Mouse (Mus musculus) neural tube, embryonic 11.5 days (tissue): Measurements from ENCODE around the gene Defb22. TPM values are rescaled to one million over a fixed set of nuclear protein-coding genes. Genes with fewer than 3 reads are reported as not detected.

Experiments used
- ATAC-seq: fragments of 200-750 bp; cut with Nextera tagmentation; 2 replicates; pipeline ENCODE4 v1.8.0; 2017; ENCODE audit warnings: moderate number of reproducible peaks, mild to moderate bottlenecking, moderate TSS enrichment, moderate library complexity; ENCODE audit not compliant: insufficient read depth, low FRiP score, low TSS enrichment
- DNase-seq: peaks from one replicate; pipeline ENCODE4 v3.0.0-alpha.2; 2015; ENCODE audit warnings: low spot score
- H3K27ac ChIP-seq: fragments of 300-500 bp; sonication (generic); 2 replicates; pipeline ENCODE4 v1.5.1; 2014; ENCODE audit warnings: low read depth, mild to moderate bottlenecking, low read length
- H3K27me3 ChIP-seq: fragments of 300-500 bp; sonication (generic); 2 replicates; pipeline ENCODE4 v1.6.1; 2014; ENCODE audit warnings: mild to moderate bottlenecking, low read length, mixed read lengths; ENCODE audit not compliant: control insufficient read depth, insufficient read depth
- H3K36me3 ChIP-seq: fragments of 300-500 bp; sonication (generic); 2 replicates; pipeline ENCODE4 v1.6.1; 2014; ENCODE audit warnings: mild to moderate bottlenecking, low read length, moderate library complexity, mixed read lengths; ENCODE audit not compliant: control insufficient read depth, insufficient read depth
- H3K4me1 ChIP-seq: fragments of 300-500 bp; sonication (generic); 2 replicates; pipeline ENCODE4 v1.6.1; 2014; ENCODE audit warnings: low read length, mixed read lengths; ENCODE audit not compliant: control insufficient read depth, insufficient read depth
- H3K4me2 ChIP-seq: fragments of 300-500 bp; sonication (generic); 2 replicates; pipeline ENCODE4 v1.6.1; 2014; ENCODE audit warnings: low read depth, mild to moderate bottlenecking, moderate library complexity
- H3K4me3 ChIP-seq: fragments of 300-500 bp; sonication (generic); 2 replicates; pipeline ENCODE4 v1.5.1; 2014; ENCODE audit warnings: low read depth, low read length
- H3K9ac ChIP-seq: fragments of 300-500 bp; sonication (generic); 2 replicates; pipeline ENCODE4 v1.6.1; 2014; ENCODE audit warnings: mild to moderate bottlenecking, low read length
- H3K9me3 ChIP-seq: fragments of 300-500 bp; sonication (generic); 2 replicates; pipeline ENCODE4 v1.6.1; 2016; ENCODE audit warnings: low read length; ENCODE audit not compliant: control insufficient read depth
- WGBS: fragments of 180-500 bp; shearing (Covaris S2); extraction: QIAGEN DNeasy Blood & Tissue Kit; methylation state at CpG from one replicate; pipeline ENCODE4 v1.1.7; 2014; 5-methylcytosine and 5-hydroxymethylcytosine counted together
- polyA plus RNA-seq: library from polyadenylated mRNA; unstranded; fragments of >200 nt; fragmentation: Nextera tagmentation; extraction: Ambion mirVana; gene quantifications from 2 replicates; pipeline ENCODE4 v1.2.1, GENCODE M21; 2014

The Defb22 gene
- polyA plus RNA-seq: not detected in 2 replicates

DNA sequence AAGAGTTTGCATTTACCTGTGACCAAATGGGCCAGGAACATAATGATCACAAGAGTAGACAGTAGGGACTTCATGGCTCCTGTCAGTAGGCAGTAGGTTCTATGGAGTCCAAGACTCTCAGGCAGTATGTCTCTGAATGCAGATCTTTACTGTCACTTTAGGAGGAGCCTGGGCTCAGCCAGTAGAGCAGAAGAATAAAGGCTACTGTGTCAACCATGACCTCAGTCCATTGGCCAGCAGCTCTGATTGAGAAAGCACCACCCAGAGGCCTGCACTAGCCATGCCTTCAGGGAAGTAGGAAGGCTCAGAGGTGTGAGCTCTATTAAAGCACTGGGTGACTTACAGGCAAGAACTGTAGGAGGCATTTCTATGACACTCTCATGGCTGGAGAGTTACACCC lies at the start of gene Defb22:
Gene Defb22 (minus strand): TSS at position 101 of the 400 bp plus-strand sequence.
- no peak within 1 kb of the TSS for H3K27ac ChIP-seq
- ATAC-seq: no peak
- no peak within 1 kb of the TSS for H3K4me3 ChIP-seq
- H3K27me3 ChIP-seq: no peaks in the 10 kb centered on the region
- H3K9me3 ChIP-seq: no peaks in the 10 kb centered on the region
- DNase-seq: no peak
- H3K36me3 ChIP-seq: no peaks in the 10 kb centered on the region
- H3K4me1 ChIP-seq: no peaks in the 10 kb centered on the region
- H3K9ac ChIP-seq: no peak within 1 kb of the TSS
- H3K4me2 ChIP-seq: no peak within 1 kb of the TSS

DNA sequence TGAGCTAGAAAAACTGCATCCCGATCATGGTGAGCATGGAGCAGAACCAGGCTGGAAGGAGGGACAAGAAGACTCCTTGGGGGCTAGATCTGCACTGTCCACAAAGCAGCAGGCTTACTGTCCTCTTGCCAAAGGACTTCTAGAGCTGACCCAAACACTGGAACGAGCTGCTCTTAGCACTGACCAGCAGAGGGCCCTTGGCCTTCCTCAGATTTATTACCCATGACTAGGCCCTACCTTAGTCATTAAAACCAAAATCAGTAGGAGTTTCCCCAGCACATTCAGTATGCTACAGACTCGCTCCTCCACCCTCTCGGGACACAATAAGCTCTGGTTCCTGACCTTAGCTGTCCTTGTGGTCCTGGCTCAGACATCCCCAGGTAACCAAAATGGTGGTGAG lies 28.0 kb upstream of the Defb22 start, which contains the start of gene Defb28:
Gene Defb28 (plus strand): TSS at position 275 of the 400 bp plus-strand sequence.
- H3K4me2 ChIP-seq: no peak within 1 kb of the TSS
- no peak within 1 kb of the TSS for H3K4me3 ChIP-seq
- H3K27ac ChIP-seq: no peak within 1 kb of the TSS
- no peaks in the 10 kb centered on the region for H3K4me1 ChIP-seq
- H3K9me3 ChIP-seq: no peaks in the 10 kb centered on the region
- no peak within 1 kb of the TSS for H3K9ac ChIP-seq
- DNase-seq: no peak
- no peaks in the 10 kb centered on the region for H3K36me3 ChIP-seq
- WGBS: 69% methylated on average over 4 of the region's 4 CpGs
- no peak for ATAC-seq
- no peaks in the 10 kb centered on the region for H3K27me3 ChIP-seq

DNA sequence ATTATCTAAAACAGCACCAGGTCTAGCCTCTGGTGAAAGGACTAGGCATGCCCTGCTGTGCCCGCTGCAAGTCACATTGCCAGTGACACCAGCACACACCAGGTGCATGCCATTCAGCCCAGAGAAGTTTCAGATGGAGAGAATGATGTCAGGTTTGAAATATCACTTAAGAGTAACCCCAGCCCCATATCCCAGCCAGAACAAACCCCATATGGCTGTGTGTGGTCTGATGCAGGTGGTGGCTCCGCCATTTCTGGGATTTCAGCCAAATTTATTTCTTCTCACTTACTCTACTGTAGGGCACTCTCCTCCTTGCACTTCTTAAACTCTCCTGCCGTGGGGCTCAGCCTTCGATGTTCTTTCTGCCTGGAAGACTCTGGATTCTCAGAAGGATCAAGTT lies 26.1 kb upstream of the Defb22 start:
- 85% methylated on average over 4 of the region's 4 CpGs for WGBS
- ATAC-seq: no peak
- Histone ChIP-seq H3K36me3 (no peaks in the 10 kb centered on the region), H3K4me2 (no peak overlapping the region), H3K4me3 (no peak overlapping the region), H3K27ac (no peak overlapping the region), H3K9me3 (no peaks in the 10 kb centered on the region), H3K27me3 (no peaks in the 10 kb centered on the region), H3K9ac (no peak overlapping the region), H3K4me1 (no peaks in the 10 kb centered on the region)
- DNase-seq: no peak

DNA sequence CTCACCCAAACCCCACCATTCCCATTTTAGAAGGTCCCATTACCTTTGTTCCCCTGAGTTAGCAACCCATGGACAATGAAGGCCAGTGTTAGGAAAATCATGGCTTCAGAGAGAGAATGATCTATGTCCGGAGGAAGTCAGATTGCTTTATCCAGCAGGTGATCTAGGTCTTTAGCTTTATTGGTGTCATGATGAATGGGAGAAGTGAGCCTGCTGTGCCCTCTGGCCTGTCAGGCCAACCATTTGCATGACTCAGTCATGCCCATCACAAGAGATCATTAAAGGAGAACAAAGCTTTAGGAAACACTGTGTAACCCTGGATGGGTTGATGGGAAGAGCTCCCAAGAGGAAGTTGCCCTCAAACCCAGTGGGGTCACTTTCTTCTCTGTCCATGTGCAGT lies 21.7 kb upstream of the Defb22 start, which contains the start of gene Defb26:
Gene Defb26 (minus strand): TSS at position 101 of the 400 bp plus-strand sequence.
- no peaks in the 10 kb centered on the region for H3K27me3 ChIP-seq
- no peaks in the 10 kb centered on the region for H3K36me3 ChIP-seq
- no peaks in the 10 kb centered on the region for H3K4me1 ChIP-seq
- H3K9ac ChIP-seq: no peak within 1 kb of the TSS
- H3K9me3 ChIP-seq: no peaks in the 10 kb centered on the region
- no peak within 1 kb of the TSS for H3K4me3 ChIP-seq
- 77% methylated on average over 1 of the region's 1 CpGs for WGBS
- ATAC-seq (no peak), DNase-seq (no peak)
- no peak within 1 kb of the TSS for H3K27ac ChIP-seq
- H3K4me2 ChIP-seq: no peak within 1 kb of the TSS

DNA sequence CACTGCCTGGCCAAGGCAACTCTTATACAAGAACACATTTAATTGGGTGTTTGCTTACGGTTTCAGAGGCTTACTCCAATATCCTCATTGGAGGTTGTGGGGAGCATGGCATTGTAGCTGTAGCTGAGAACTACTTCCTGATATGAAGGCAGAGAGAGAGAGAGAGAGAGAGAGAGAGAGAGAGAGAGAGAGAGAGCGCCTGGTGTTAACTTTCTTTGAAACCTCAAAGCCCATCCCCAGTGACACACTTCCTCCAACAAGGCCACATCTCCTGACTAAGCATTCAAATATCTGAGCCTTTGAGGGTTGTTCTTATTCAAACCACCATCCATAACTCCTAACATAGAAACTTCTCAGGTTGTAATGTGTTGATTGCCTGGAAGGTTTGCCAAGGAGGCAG lies 14.0 kb upstream of the Defb22 start:
- Histone ChIP-seq H3K9me3 (no peaks in the 10 kb centered on the region), H3K27me3 (no peaks in the 10 kb centered on the region), H3K4me2 (no peak overlapping the region), H3K4me1 (no peaks in the 10 kb centered on the region), H3K4me3 (no peak overlapping the region), H3K9ac (no peak overlapping the region), H3K36me3 (no peaks in the 10 kb centered on the region), H3K27ac (no peak overlapping the region)
- 88% methylated on average over 2 of the region's 2 CpGs for WGBS
- DNase-seq (no peak), ATAC-seq (no peak)

DNA sequence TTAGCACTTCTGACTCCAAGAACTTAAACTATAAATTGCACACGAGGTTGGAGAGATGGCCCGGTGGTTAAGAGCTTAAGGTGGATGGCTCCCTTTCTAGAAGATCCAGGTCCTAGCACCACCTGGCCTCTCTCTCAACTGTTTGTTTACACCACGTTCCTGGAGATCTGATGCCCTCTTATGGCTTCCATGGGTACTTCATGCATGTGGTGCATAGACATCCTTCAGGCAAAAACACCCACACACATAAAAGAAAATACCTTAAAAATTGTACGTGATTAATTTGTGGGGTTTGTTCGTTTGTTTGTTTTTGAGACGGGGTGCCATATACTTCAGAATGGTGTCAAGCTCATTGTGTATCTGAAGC lies 10.9 kb upstream of the Defb22 start:
- Histone ChIP-seq H3K4me1 (no peaks in the 10 kb centered on the region), H3K36me3 (no peaks in the 10 kb centered on the region), H3K4me3 (no peak overlapping the region), H3K4me2 (no peak overlapping the region), H3K27ac (no peak overlapping the region), H3K9me3 (no peaks in the 10 kb centered on the region), H3K27me3 (no peaks in the 10 kb centered on the region), H3K9ac (no peak overlapping the region)
- DNase-seq (no peak), ATAC-seq (no peak)
- WGBS: 81% methylated on average over 6 of the region's 6 CpGs

DNA sequence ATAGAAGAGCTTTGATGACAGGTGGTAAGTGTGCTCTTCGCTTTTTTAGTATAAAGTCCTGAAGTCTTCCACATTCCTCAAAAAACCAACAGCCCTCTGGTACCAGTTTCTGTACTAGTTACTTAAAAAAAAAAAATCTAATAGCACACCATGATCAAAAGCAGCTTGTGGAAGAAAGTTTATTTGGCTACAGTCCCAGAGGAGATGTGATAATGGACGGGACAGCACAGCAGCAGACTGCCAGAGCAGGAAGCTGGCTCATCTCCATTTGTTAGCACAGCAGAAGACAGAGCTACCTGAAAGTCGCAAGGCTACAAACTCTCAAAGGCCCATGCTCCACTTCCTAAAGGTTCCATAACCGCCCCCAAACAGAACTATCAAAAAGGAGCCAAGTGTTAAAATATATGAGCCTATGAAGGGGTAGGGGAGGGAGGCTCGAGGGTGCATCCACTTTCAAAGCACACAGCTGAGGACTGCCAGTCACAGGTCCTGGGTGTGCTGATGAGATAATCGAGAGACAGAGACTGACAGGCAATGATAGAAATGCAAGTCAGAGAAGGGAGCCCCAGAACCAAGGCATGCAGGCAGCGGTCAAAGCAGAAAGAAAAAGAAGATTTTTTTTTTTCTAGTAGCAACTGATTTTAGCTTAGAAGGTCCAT lies 10.4 kb upstream of the Defb22 start:
- WGBS: 81% methylated on average over 7 of the region's 7 CpGs
- DNase-seq (no peak), ATAC-seq (no peak)
- no peaks in the 10 kb centered on the region for H3K4me1 ChIP-seq
- H3K9ac ChIP-seq: no peak overlapping the region
- no peak overlapping the region for H3K4me2 ChIP-seq
- H3K36me3 ChIP-seq: no peaks in the 10 kb centered on the region
- no peak overlapping the region for H3K27ac ChIP-seq
- H3K9me3 ChIP-seq: no peaks in the 10 kb centered on the region
- no peaks in the 10 kb centered on the region for H3K27me3 ChIP-seq
- no peak overlapping the region for H3K4me3 ChIP-seq

DNA sequence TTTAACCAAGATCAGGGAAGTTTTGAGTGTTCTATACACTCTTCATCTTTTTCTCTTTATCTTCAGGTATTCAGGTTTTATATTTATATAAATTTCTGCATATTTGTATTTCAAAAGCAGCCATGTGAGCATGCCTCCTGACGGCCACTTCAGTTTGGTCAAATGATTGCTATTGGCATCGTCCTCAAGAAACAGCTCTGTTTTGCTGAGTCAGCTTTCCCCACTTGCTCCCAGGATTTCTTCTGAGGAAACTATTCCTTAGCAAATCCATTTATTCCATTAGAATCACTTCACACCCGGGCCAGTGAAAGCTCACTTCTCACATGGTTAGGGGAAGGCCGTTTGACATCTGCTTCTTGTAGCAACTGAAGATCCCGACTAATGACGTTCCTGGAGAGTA lies 8.1 kb upstream of the Defb22 start:
- ATAC-seq: no peak
- DNase-seq: no peak
- Histone ChIP-seq H3K9ac (no peak overlapping the region), H3K27ac (no peak overlapping the region), H3K27me3 (no peaks in the 10 kb centered on the region), H3K4me3 (no peak overlapping the region), H3K4me1 (no peaks in the 10 kb centered on the region), H3K4me2 (no peak overlapping the region), H3K36me3 (no peaks in the 10 kb centered on the region), H3K9me3 (no peaks in the 10 kb centered on the region)
- WGBS: 78% methylated on average over 6 of the region's 6 CpGs

DNA sequence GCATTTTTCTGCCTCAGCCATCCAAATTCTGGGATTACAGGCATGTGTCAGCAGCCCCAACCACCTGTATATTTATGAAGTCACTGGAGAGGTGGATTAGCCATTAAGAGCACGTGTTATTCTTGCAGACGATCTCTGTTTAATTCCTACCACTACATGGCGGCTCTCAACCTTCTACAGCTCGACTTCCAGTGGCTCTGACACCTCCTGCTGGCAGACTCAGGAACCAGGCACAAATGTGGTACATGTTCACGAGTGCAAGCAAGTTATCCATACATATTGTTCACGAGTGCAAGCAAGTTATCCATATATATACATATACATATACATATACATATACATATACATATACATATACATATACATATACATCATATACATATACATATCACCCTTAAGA lies 3.2 kb upstream of the Defb22 start:
- 73% methylated on average over 6 of the region's 6 CpGs for WGBS
- no peak for DNase-seq
- H3K9ac ChIP-seq: no peak overlapping the region
- H3K4me2 ChIP-seq: no peak overlapping the region
- H3K27me3 ChIP-seq: no peaks in the 10 kb centered on the region
- ATAC-seq: no peak
- no peaks in the 10 kb centered on the region for H3K9me3 ChIP-seq
- H3K4me1 ChIP-seq: no peaks in the 10 kb centered on the region
- no peak overlapping the region for H3K4me3 ChIP-seq
- no peaks in the 10 kb centered on the region for H3K36me3 ChIP-seq
- no peak overlapping the region for H3K27ac ChIP-seq
